Mouse (Mus musculus) midbrain, embryonic 12.5 days (tissue): Measurements from ENCODE around the gene Itpripl1. TPM values are rescaled to one million over a fixed set of nuclear protein-coding genes. Genes with fewer than 3 reads are reported as not detected.

Experiments used
- polyA plus RNA-seq: library from polyadenylated mRNA; unstranded; fragments of >200 nt; fragmentation: Nextera tagmentation; extraction: Ambion mirVana; gene quantifications from 2 replicates; pipeline ENCODE4 v1.2.1, GENCODE M21; 2016

Gene Itpripl1
- polyA plus RNA-seq, 1 experiment from 2014 or later: 11.3 TPM

Other genes starting within 250 kb of the Itpripl1 start
- gene Sppl2a, start 210.2 kb downstream of the Itpripl1 start, polyA plus RNA-seq: 33.9 and 34.0 TPM in 2 replicates
- gene Ap4e1, start 134.7 kb downstream of the Itpripl1 start, polyA plus RNA-seq: 15.2 and 15.5 TPM in 2 replicates
- 22.8 and 28.1 TPM in 2 replicates for gene Blvra, start 72.8 kb downstream of the Itpripl1 start, polyA plus RNA-seq
- gene Ncaph, start 9.5 kb downstream of the Itpripl1 start, polyA plus RNA-seq: 78.7 and 81.8 TPM in 2 replicates
- 2.6 TPM in 2 replicates for gene 1810024B03Rik, start 64.8 kb upstream of the Itpripl1 start, polyA plus RNA-seq
- 94.6 and 99.6 TPM in 2 replicates for gene Snrnp200, start 64.9 kb upstream of the Itpripl1 start, polyA plus RNA-seq
- 53.7 and 59.2 TPM in 2 replicates for gene Ciao1, start 104.4 kb upstream of the Itpripl1 start, polyA plus RNA-seq
- gene Tmem127, start 104.5 kb upstream of the Itpripl1 start, polyA plus RNA-seq: 36.4 and 39.3 TPM in 2 replicates
- 89.2 and 100.0 TPM in 2 replicates for gene Stard7, start 126.8 kb upstream of the Itpripl1 start, polyA plus RNA-seq
- 4.4 and 7.1 TPM in 2 replicates for gene Dusp2, start 192.7 kb upstream of the Itpripl1 start, polyA plus RNA-seq
- gene Astl, start 195.2 kb upstream of the Itpripl1 start, polyA plus RNA-seq: not detected in 2 replicates
- 1.7 and 2.1 TPM in 2 replicates for gene Adra2b, start 219.8 kb upstream of the Itpripl1 start, polyA plus RNA-seq